Mouse (Mus musculus): Measurements from ENCODE around the gene Hist1h3f. TPM values are rescaled to one million over a fixed set of nuclear protein-coding genes. Genes with fewer than 3 reads are reported as not detected.
A peak's percentile ranks its signal among the peaks of the same experiment; 100 is the strongest.

The Hist1h3f gene
- polyA plus RNA-seq, 1 experiment = 3.0 TPM

- no peak for TF ChIP-seq CTCF (IDR thresholded peaks at IDR 0.05; ENCODE audit: control insufficient read depth, insufficient read depth, low read length)
- TF ChIP-seq POLR2A (IDR thresholded peaks at IDR 0.05; ENCODE audit: borderline replicate concordance, control insufficient read depth, low read depth, low read length) = no peak
- no peak overlapping the region for H3K4me3 ChIP-seq (replicated peaks; ENCODE audit: control insufficient read depth, low read depth, low read length)
- 1% methylated on average over 14 of the region's 14 CpGs for WGBS
- no peaks in the 10 kb centered on the region; the same call in 1 of the 2 replicates for H3K4me1 ChIP-seq (ENCODE audit: control insufficient read depth, insufficient read depth, low read length)
- no peak overlapping the region for H3K27ac ChIP-seq (ENCODE audit: control insufficient read depth, insufficient read depth, low read depth, low read length, poor library complexity)
These were observed 22.1 kb upstream of the Hist1h3f start for GRCm38 (mm10) chr13:23521703-23522102.

GRCm38 (mm10) chr13:23523976-23524375 is 19.9 kb upstream of the Hist1h3f start:
- H3K27ac ChIP-seq (ENCODE audit: control insufficient read depth, insufficient read depth, low read depth, low read length, poor library complexity) = no peak overlapping the region
- WGBS = 43% methylated on average over 5 of the region's 5 CpGs
- no peaks in the 10 kb centered on the region; the same call in 1 of the 2 replicates for H3K4me1 ChIP-seq (ENCODE audit: control insufficient read depth, insufficient read depth, low read length)
- TF ChIP-seq POLR2A (IDR thresholded peaks at IDR 0.05; ENCODE audit: borderline replicate concordance, control insufficient read depth, low read depth, low read length) = no peak
- TF ChIP-seq CTCF (IDR thresholded peaks at IDR 0.05; ENCODE audit: control insufficient read depth, insufficient read depth, low read length) = no peak
- no peak overlapping the region for H3K4me3 ChIP-seq (replicated peaks; ENCODE audit: control insufficient read depth, low read depth, low read length)

GRCm38 (mm10) chr13:23524654-23525053 is 19.2 kb upstream of the Hist1h3f start:
- 19% methylated on average over 5 of the region's 5 CpGs for WGBS
- H3K4me3 ChIP-seq (replicated peaks; ENCODE audit: control insufficient read depth, low read depth, low read length) = no peak overlapping the region
- no peaks in the 10 kb centered on the region; the same call in 1 of the 2 replicates for H3K4me1 ChIP-seq (ENCODE audit: control insufficient read depth, insufficient read depth, low read length)
- TF ChIP-seq CTCF (IDR thresholded peaks at IDR 0.05; ENCODE audit: control insufficient read depth, insufficient read depth, low read length) (peak; percentile 86), POLR2A (IDR thresholded peaks at IDR 0.05; ENCODE audit: borderline replicate concordance, control insufficient read depth, low read depth, low read length) (no peak)
- H3K27ac ChIP-seq (ENCODE audit: control insufficient read depth, insufficient read depth, low read depth, low read length, poor library complexity) = no peak overlapping the region

GRCm38 (mm10) chr13:23525901-23526300 is 18.0 kb upstream of the Hist1h3f start:
- Histone ChIP-seq H3K27ac (ENCODE audit: control insufficient read depth, insufficient read depth, low read depth, low read length, poor library complexity) (no peak overlapping the region), H3K4me1 (ENCODE audit: control insufficient read depth, insufficient read depth, low read length) (no peaks in the 10 kb centered on the region; the same call in 1 of the 2 replicates)
- WGBS = 4% methylated on average over 10 of the region's 10 CpGs

GRCm38 (mm10) chr13:23526312-23526711 is 17.5 kb upstream of the Hist1h3f start:
- TF ChIP-seq CTCF (IDR thresholded peaks at IDR 0.05; ENCODE audit: control insufficient read depth, insufficient read depth, low read length) (no peak), POLR2A (IDR thresholded peaks at IDR 0.05; ENCODE audit: borderline replicate concordance, control insufficient read depth, low read depth, low read length) (no peak)
- under 1% methylated on average over 17 of the region's 17 CpGs for WGBS
- Histone ChIP-seq H3K27ac (ENCODE audit: control insufficient read depth, insufficient read depth, low read depth, low read length, poor library complexity) (no peak overlapping the region), H3K4me1 (ENCODE audit: control insufficient read depth, insufficient read depth, low read length) (no peaks in the 10 kb centered on the region; the same call in 1 of the 2 replicates), H3K4me3 (replicated peaks; ENCODE audit: control insufficient read depth, low read depth, low read length) (peak overlapping the region; percentile 26)

More at GRCm38 (mm10) chr13:23525901-23526300, 18.0 kb upstream of the Hist1h3f start:
- H3K4me3 ChIP-seq (replicated peaks; ENCODE audit: control insufficient read depth, low read depth, low read length) = peak overlapping the region; percentile 6
- TF ChIP-seq CTCF (IDR thresholded peaks at IDR 0.05; ENCODE audit: control insufficient read depth, insufficient read depth, low read length) (no peak), POLR2A (IDR thresholded peaks at IDR 0.05; ENCODE audit: borderline replicate concordance, control insufficient read depth, low read depth, low read length) (no peak)

- Histone ChIP-seq H3K27ac (ENCODE audit: control insufficient read depth, insufficient read depth, low read depth, low read length, poor library complexity) (no peak overlapping the region), H3K4me3 (replicated peaks; ENCODE audit: control insufficient read depth, low read depth, low read length) (no peak overlapping the region), H3K4me1 (ENCODE audit: control insufficient read depth, insufficient read depth, low read length) (peaks cover 1% of the 10 kb centered on the region; the same call in 1 of the 2 replicates)
- 77% methylated on average over 5 of the region's 5 CpGs for WGBS
- TF ChIP-seq CTCF (IDR thresholded peaks at IDR 0.05; ENCODE audit: control insufficient read depth, insufficient read depth, low read length) (no peak), POLR2A (IDR thresholded peaks at IDR 0.05; ENCODE audit: borderline replicate concordance, control insufficient read depth, low read depth, low read length) (no peak)
These were observed 14.8 kb upstream of the Hist1h3f start for GRCm38 (mm10) chr13:23529005-23529404.

- no peak overlapping the region for H3K27ac ChIP-seq (ENCODE audit: control insufficient read depth, insufficient read depth, low read depth, low read length, poor library complexity)
- H3K4me1 ChIP-seq (ENCODE audit: control insufficient read depth, insufficient read depth, low read length) = peaks cover 1% of the 10 kb centered on the region; the same call in 1 of the 2 replicates
- no peak for TF ChIP-seq CTCF (IDR thresholded peaks at IDR 0.05; ENCODE audit: control insufficient read depth, insufficient read depth, low read length)
- TF ChIP-seq POLR2A (IDR thresholded peaks at IDR 0.05; ENCODE audit: borderline replicate concordance, control insufficient read depth, low read depth, low read length) = no peak
- 24% methylated on average over 2 of the region's 2 CpGs for WGBS
- H3K4me3 ChIP-seq (replicated peaks; ENCODE audit: control insufficient read depth, low read depth, low read length) = no peak overlapping the region
These were observed 14.2 kb upstream of the Hist1h3f start for GRCm38 (mm10) chr13:23529480-23530165.

GRCm38 (mm10) chr13:23530181-23530900 is 13.5 kb upstream of the Hist1h3f start:
- WGBS = under 1% methylated on average over 20 of the region's 20 CpGs
- TF ChIP-seq POLR2A (IDR thresholded peaks at IDR 0.05; ENCODE audit: borderline replicate concordance, control insufficient read depth, low read depth, low read length) = no peak
- TF ChIP-seq CTCF (IDR thresholded peaks at IDR 0.05; ENCODE audit: control insufficient read depth, insufficient read depth, low read length) = no peak

More at GRCm38 (mm10) chr13:23530181-23530900, 13.5 kb upstream of the Hist1h3f start:
- Histone ChIP-seq H3K4me1 (ENCODE audit: control insufficient read depth, insufficient read depth, low read length) (peaks cover 1% of the 10 kb centered on the region; the same call in 1 of the 2 replicates), H3K4me3 (replicated peaks; ENCODE audit: control insufficient read depth, low read depth, low read length) (peak overlapping the region; percentile 68), H3K27ac (ENCODE audit: control insufficient read depth, insufficient read depth, low read depth, low read length, poor library complexity) (peak overlapping the region; percentile 96)
